Mouse (Mus musculus): ENCODE results near the gene Krt20. TPM values are rescaled to one million over a fixed set of nuclear protein-coding genes. Genes with fewer than 3 reads are reported as not detected.

Gene Krt20
- polyA plus RNA-seq, 1 experiment from 2014 or later, result 17.1 TPM

GRCm38 (mm10) chr11:99398832-99399231 is 39.1 kb downstream of the Krt20 start:
- ATAC-seq (replicated peaks; ENCODE audit: low FRiP score, low TSS enrichment, low read depth), result no peak

GRCm38 (mm10) chr11:99398084-99398483 is 39.9 kb downstream of the Krt20 start:
- Histone ChIP-seq H3K4me3 (ENCODE audit: low read depth, low read length) (no peak overlapping the region), H3K9ac (ENCODE audit: low read length) (no peak overlapping the region), H3K36me3 (ENCODE audit: control insufficient read depth, insufficient read depth, low read length) (no peaks in the 10 kb centered on the region), H3K27me3 (replicated peaks; ENCODE audit: control insufficient read depth, insufficient read depth, low read length) (no peaks in the 10 kb centered on the region), H3K4me2 (ENCODE audit: low read length) (no peak overlapping the region), H3K9me3 (ENCODE audit: control insufficient read depth, low read length) (no peaks in the 10 kb centered on the region), H3K27ac (ENCODE audit: low read depth) (no peak overlapping the region), H3K4me1 (replicated peaks; ENCODE audit: control insufficient read depth, insufficient read depth, low read length) (no peaks in the 10 kb centered on the region)
- WGBS, result 73% methylated on average over 3 of the region's 3 CpGs
- ATAC-seq (replicated peaks; ENCODE audit: low FRiP score, low TSS enrichment, low read depth) (no peak), DNase-seq (ENCODE audit: low spot score) (no peak)

More at GRCm38 (mm10) chr11:99398832-99399231, 39.1 kb downstream of the Krt20 start:
- Histone ChIP-seq H3K9ac (ENCODE audit: low read length) (no peak overlapping the region), H3K9me3 (ENCODE audit: control insufficient read depth, low read length) (no peaks in the 10 kb centered on the region), H3K27me3 (replicated peaks; ENCODE audit: control insufficient read depth, insufficient read depth, low read length) (no peaks in the 10 kb centered on the region), H3K4me1 (replicated peaks; ENCODE audit: control insufficient read depth, insufficient read depth, low read length) (no peaks in the 10 kb centered on the region), H3K4me3 (ENCODE audit: low read depth, low read length) (no peak overlapping the region), H3K27ac (ENCODE audit: low read depth) (no peak overlapping the region), H3K36me3 (ENCODE audit: control insufficient read depth, insufficient read depth, low read length) (no peaks in the 10 kb centered on the region), H3K4me2 (ENCODE audit: low read length) (no peak overlapping the region)
- 58% methylated on average over 8 of the region's 8 CpGs for WGBS
- DNase-seq (ENCODE audit: low spot score), result no peak

- WGBS, result 86% methylated on average over 2 of the region's 2 CpGs
- DNase-seq (ENCODE audit: low spot score), result no peak
- Histone ChIP-seq H3K4me2 (ENCODE audit: low read length) (no peak overlapping the region), H3K9ac (ENCODE audit: low read length) (no peak overlapping the region), H3K9me3 (ENCODE audit: control insufficient read depth, low read length) (no peaks in the 10 kb centered on the region), H3K4me3 (ENCODE audit: low read depth, low read length) (no peak overlapping the region), H3K27me3 (replicated peaks; ENCODE audit: control insufficient read depth, insufficient read depth, low read length) (no peaks in the 10 kb centered on the region), H3K4me1 (replicated peaks; ENCODE audit: control insufficient read depth, insufficient read depth, low read length) (no peaks in the 10 kb centered on the region), H3K36me3 (ENCODE audit: control insufficient read depth, insufficient read depth, low read length) (no peaks in the 10 kb centered on the region), H3K27ac (ENCODE audit: low read depth) (no peak overlapping the region)
- ATAC-seq (replicated peaks; ENCODE audit: low FRiP score, low TSS enrichment, low read depth), result no peak
These were observed 41.3 kb downstream of the Krt20 start for GRCm38 (mm10) chr11:99396661-99397060.

GRCm38 (mm10) chr11:99396034-99396433 is 41.9 kb downstream of the Krt20 start:
- no peak overlapping the region for H3K27ac ChIP-seq (ENCODE audit: low read depth)
- no peak for ATAC-seq (replicated peaks; ENCODE audit: low FRiP score, low TSS enrichment, low read depth)
- H3K4me3 ChIP-seq (ENCODE audit: low read depth, low read length), result no peak overlapping the region
- no peaks in the 10 kb centered on the region for H3K36me3 ChIP-seq (ENCODE audit: control insufficient read depth, insufficient read depth, low read length)
- no peak overlapping the region for H3K4me2 ChIP-seq (ENCODE audit: low read length)
- no peak for DNase-seq (ENCODE audit: low spot score)
- no peaks in the 10 kb centered on the region for H3K9me3 ChIP-seq (ENCODE audit: control insufficient read depth, low read length)
- WGBS, result 50% methylated on average over 3 of the region's 3 CpGs
- no peaks in the 10 kb centered on the region for H3K27me3 ChIP-seq (replicated peaks; ENCODE audit: control insufficient read depth, insufficient read depth, low read length)
- no peak overlapping the region for H3K9ac ChIP-seq (ENCODE audit: low read length)
- H3K4me1 ChIP-seq (replicated peaks; ENCODE audit: control insufficient read depth, insufficient read depth, low read length), result no peaks in the 10 kb centered on the region

GRCm38 (mm10) chr11:99392492-99392891 is 45.5 kb downstream of the Krt20 start:
- 65% methylated on average over 10 of the region's 10 CpGs for WGBS
- Histone ChIP-seq H3K4me3 (ENCODE audit: low read depth, low read length) (no peak overlapping the region), H3K4me2 (ENCODE audit: low read length) (0 out of 2 replicates have a peak overlapping the region, but pooled peaks have one; percentile 3), H3K27me3 (replicated peaks; ENCODE audit: control insufficient read depth, insufficient read depth, low read length) (no peaks in the 10 kb centered on the region), H3K9me3 (ENCODE audit: control insufficient read depth, low read length) (no peaks in the 10 kb centered on the region), H3K36me3 (ENCODE audit: control insufficient read depth, insufficient read depth, low read length) (no peaks in the 10 kb centered on the region), H3K4me1 (replicated peaks; ENCODE audit: control insufficient read depth, insufficient read depth, low read length) (no peaks in the 10 kb centered on the region), H3K27ac (ENCODE audit: low read depth) (peak overlapping the region; percentile 48; the same call in 1 of the 2 replicates), H3K9ac (ENCODE audit: low read length) (no peak overlapping the region)
- ATAC-seq (replicated peaks; ENCODE audit: low FRiP score, low TSS enrichment, low read depth) (no peak), DNase-seq (ENCODE audit: low spot score) (no peak)

GRCm38 (mm10) chr11:99391375-99391774 is 46.6 kb downstream of the Krt20 start:
- Histone ChIP-seq H3K9me3 (ENCODE audit: control insufficient read depth, low read length) (no peaks in the 10 kb centered on the region), H3K9ac (ENCODE audit: low read length) (no peak overlapping the region), H3K4me2 (ENCODE audit: low read length) (no peak overlapping the region), H3K27me3 (replicated peaks; ENCODE audit: control insufficient read depth, insufficient read depth, low read length) (no peaks in the 10 kb centered on the region), H3K27ac (ENCODE audit: low read depth) (no peak overlapping the region), H3K4me1 (replicated peaks; ENCODE audit: control insufficient read depth, insufficient read depth, low read length) (peaks cover 5% of the 10 kb centered on the region; the same call in 1 of the 2 replicates), H3K4me3 (ENCODE audit: low read depth, low read length) (no peak overlapping the region), H3K36me3 (ENCODE audit: control insufficient read depth, insufficient read depth, low read length) (no peaks in the 10 kb centered on the region)
- WGBS, result 82% methylated on average over 6 of the region's 6 CpGs
- DNase-seq (ENCODE audit: low spot score), result no peak
- ATAC-seq (replicated peaks; ENCODE audit: low FRiP score, low TSS enrichment, low read depth), result no peak

- H3K4me2 ChIP-seq (ENCODE audit: low read length), result no peak overlapping the region
- H3K27ac ChIP-seq (ENCODE audit: low read depth), result no peak overlapping the region
- 70% methylated on average over 7 of the region's 7 CpGs for WGBS
- ATAC-seq (replicated peaks; ENCODE audit: low FRiP score, low TSS enrichment, low read depth), result no peak
- no peaks in the 10 kb centered on the region for H3K27me3 ChIP-seq (replicated peaks; ENCODE audit: control insufficient read depth, insufficient read depth, low read length)
- DNase-seq (ENCODE audit: low spot score), result no peak
- H3K36me3 ChIP-seq (ENCODE audit: control insufficient read depth, insufficient read depth, low read length), result no peaks in the 10 kb centered on the region
- peaks cover 5% of the 10 kb centered on the region; the same call in 1 of the 2 replicates for H3K4me1 ChIP-seq (replicated peaks; ENCODE audit: control insufficient read depth, insufficient read depth, low read length)
- H3K9ac ChIP-seq (ENCODE audit: low read length), result no peak overlapping the region
- no peaks in the 10 kb centered on the region for H3K9me3 ChIP-seq (ENCODE audit: control insufficient read depth, low read length)
- no peak overlapping the region for H3K4me3 ChIP-seq (ENCODE audit: low read depth, low read length)
These were observed 47.1 kb downstream of the Krt20 start for GRCm38 (mm10) chr11:99390866-99391265.

- no peak within 1 kb of the TSS for H3K9ac ChIP-seq (ENCODE audit: low read length)
- DNase-seq (ENCODE audit: low spot score) (no peak), ATAC-seq (replicated peaks; ENCODE audit: low FRiP score, low TSS enrichment, low read depth) (no peak)
- H3K27ac ChIP-seq (ENCODE audit: low read depth), result no peak within 1 kb of the TSS
- H3K4me1 ChIP-seq (replicated peaks; ENCODE audit: control insufficient read depth, insufficient read depth, low read length), result peaks cover 5% of the 10 kb centered on the region; the same call in 1 of the 2 replicates
- no peak within 1 kb of the TSS for H3K4me3 ChIP-seq (ENCODE audit: low read depth, low read length)
- no peaks in the 10 kb centered on the region for H3K27me3 ChIP-seq (replicated peaks; ENCODE audit: control insufficient read depth, insufficient read depth, low read length)
- no peaks in the 10 kb centered on the region for H3K9me3 ChIP-seq (ENCODE audit: control insufficient read depth, low read length)
- WGBS, result 85% methylated on average over 4 of the region's 4 CpGs
- no peaks in the 10 kb centered on the region for H3K36me3 ChIP-seq (ENCODE audit: control insufficient read depth, insufficient read depth, low read length)
- no peak within 1 kb of the TSS for H3K4me2 ChIP-seq (ENCODE audit: low read length)
These were observed 48.7 kb downstream of the Krt20 start, which contains the start of gene Krt10 for GRCm38 (mm10) chr11:99389264-99389663. Krt10 (minus strand) TSS chr11:99389364.

- H3K4me2 ChIP-seq (ENCODE audit: low read length), result no peak overlapping the region
- no peaks in the 10 kb centered on the region for H3K36me3 ChIP-seq (ENCODE audit: control insufficient read depth, insufficient read depth, low read length)
- no peak overlapping the region for H3K4me3 ChIP-seq (ENCODE audit: low read depth, low read length)
- H3K4me1 ChIP-seq (replicated peaks; ENCODE audit: control insufficient read depth, insufficient read depth, low read length), result peaks cover 5% of the 10 kb centered on the region; the same call in 1 of the 2 replicates
- no peak overlapping the region for H3K9ac ChIP-seq (ENCODE audit: low read length)
- 92% methylated on average over 18 of the region's 18 CpGs for WGBS
- no peak overlapping the region for H3K27ac ChIP-seq (ENCODE audit: low read depth)
- H3K9me3 ChIP-seq (ENCODE audit: control insufficient read depth, low read length), result no peaks in the 10 kb centered on the region
- no peak for DNase-seq (ENCODE audit: low spot score)
- no peak for ATAC-seq (replicated peaks; ENCODE audit: low FRiP score, low TSS enrichment, low read depth)
- H3K27me3 ChIP-seq (replicated peaks; ENCODE audit: control insufficient read depth, insufficient read depth, low read length), result no peaks in the 10 kb centered on the region
These were observed 49.3 kb downstream of the Krt20 start for GRCm38 (mm10) chr11:99388661-99389060.

Data from intestine, embryonic 14.5 days (tissue).